Mouse (Mus musculus) lung, postnatal 0 days (tissue): ENCODE measurements around the gene Prrg2. TPM values are rescaled to one million over a fixed set of nuclear protein-coding genes. Genes with fewer than 3 reads are reported as not detected.

Experiments used
- ATAC-seq: fragments of 200-750 bp; cut with Nextera tagmentation; 2 replicates; pipeline ENCODE4 v1.8.0; 2017; ENCODE audit warnings: moderate library complexity
- DNase-seq: peaks from one replicate; pipeline ENCODE4 v3.0.0-alpha.2; 2016; ENCODE audit warnings: low spot score
- H3K27ac ChIP-seq: fragments of 300-500 bp; sonication (generic); 2 replicates; pipeline ENCODE4 v1.5.1; 2014; ENCODE audit warnings: antibody characterized with exemption, mild to moderate bottlenecking, low read length, mixed read lengths
- H3K27me3 ChIP-seq: fragments of 300-500 bp; sonication (generic); replicated peaks from 2 replicates; pipeline ENCODE4 v1.6.1; 2014; ENCODE audit warnings: low read length, mixed read lengths; ENCODE audit not compliant: insufficient read depth
- H3K36me3 ChIP-seq: fragments of 300-500 bp; sonication (generic); 2 replicates; pipeline ENCODE4 v1.6.1; 2014; ENCODE audit warnings: low read length, mixed read lengths; ENCODE audit not compliant: insufficient read depth
- H3K4me1 ChIP-seq: fragments of 300-500 bp; sonication (generic); 2 replicates; pipeline ENCODE4 v1.6.1; 2014; ENCODE audit warnings: antibody characterized with exemption, low read depth, low read length, mixed read lengths; ENCODE audit not compliant: insufficient read depth
- H3K4me2 ChIP-seq: fragments of 300-500 bp; sonication (generic); replicated peaks from 2 replicates; pipeline ENCODE4 v1.6.1; 2014; ENCODE audit warnings: low read depth, mild to moderate bottlenecking, low read length, moderate library complexity, mixed read lengths
- H3K4me3 ChIP-seq: fragments of 300-500 bp; sonication (generic); 2 replicates; pipeline ENCODE4 v1.5.1; 2014; ENCODE audit warnings: low read depth, low read length
- H3K9ac ChIP-seq: fragments of 300-500 bp; sonication (generic); replicated peaks from 2 replicates; pipeline ENCODE4 v1.6.1; 2014; ENCODE audit warnings: low read depth, mild to moderate bottlenecking
- H3K9me3 ChIP-seq: fragments of 300-500 bp; sonication (generic); 2 replicates; pipeline ENCODE4 v1.6.1; 2016; ENCODE audit warnings: low read length, mixed read lengths
- CTCF ChIP-seq: IDR thresholded peaks from 2 replicates; pipeline ENCODE4 v1.5.1; 2016; ENCODE audit warnings: antibody characterized with exemption, mild to moderate bottlenecking
- EP300 ChIP-seq: IDR thresholded peaks from 2 replicates; pipeline ENCODE4 v1.6.1; 2016; ENCODE audit warnings: antibody characterized with exemption, mild to moderate bottlenecking, control low read depth
- WGBS: fragments of 180-500 bp; shearing (Covaris S2); extraction: QIAGEN DNeasy Blood & Tissue Kit; methylation state at CpG from one replicate; pipeline ENCODE4 v1.1.7; 2014; 5-methylcytosine and 5-hydroxymethylcytosine counted together
- polyA plus RNA-seq: library from polyadenylated mRNA; unstranded; fragments of >200 nt; fragmentation: Nextera tagmentation; extraction: Ambion mirVana; gene quantifications from 2 replicates; pipeline ENCODE4 v1.2.1, GENCODE M21; 2015

The Prrg2 gene
- polyA plus RNA-seq, 1 experiment from 2014 or later: 40.8 TPM

GRCm38 (mm10) chr7:45083300-45083890, 20.9 kb upstream of the Prrg2 start:
- DNase-seq (no peak), ATAC-seq (no peak)
- Histone ChIP-seq H3K9me3 (no peaks in the 10 kb centered on the region), H3K27ac (peak overlapping the region; percentile 58; the same call in 1 of the 2 replicates), H3K9ac (no peak overlapping the region), H3K4me1 (no peaks in the 10 kb centered on the region), H3K4me3 (no peak overlapping the region), H3K4me2 (no peak overlapping the region), H3K27me3 (no peaks in the 10 kb centered on the region), H3K36me3 (no peaks in the 10 kb centered on the region; the same call in 1 of the 2 replicates)
- TF ChIP-seq CTCF: no peak
- TF ChIP-seq EP300: no peak
- WGBS: 79% methylated on average over 22 of the region's 22 CpGs

DNA sequence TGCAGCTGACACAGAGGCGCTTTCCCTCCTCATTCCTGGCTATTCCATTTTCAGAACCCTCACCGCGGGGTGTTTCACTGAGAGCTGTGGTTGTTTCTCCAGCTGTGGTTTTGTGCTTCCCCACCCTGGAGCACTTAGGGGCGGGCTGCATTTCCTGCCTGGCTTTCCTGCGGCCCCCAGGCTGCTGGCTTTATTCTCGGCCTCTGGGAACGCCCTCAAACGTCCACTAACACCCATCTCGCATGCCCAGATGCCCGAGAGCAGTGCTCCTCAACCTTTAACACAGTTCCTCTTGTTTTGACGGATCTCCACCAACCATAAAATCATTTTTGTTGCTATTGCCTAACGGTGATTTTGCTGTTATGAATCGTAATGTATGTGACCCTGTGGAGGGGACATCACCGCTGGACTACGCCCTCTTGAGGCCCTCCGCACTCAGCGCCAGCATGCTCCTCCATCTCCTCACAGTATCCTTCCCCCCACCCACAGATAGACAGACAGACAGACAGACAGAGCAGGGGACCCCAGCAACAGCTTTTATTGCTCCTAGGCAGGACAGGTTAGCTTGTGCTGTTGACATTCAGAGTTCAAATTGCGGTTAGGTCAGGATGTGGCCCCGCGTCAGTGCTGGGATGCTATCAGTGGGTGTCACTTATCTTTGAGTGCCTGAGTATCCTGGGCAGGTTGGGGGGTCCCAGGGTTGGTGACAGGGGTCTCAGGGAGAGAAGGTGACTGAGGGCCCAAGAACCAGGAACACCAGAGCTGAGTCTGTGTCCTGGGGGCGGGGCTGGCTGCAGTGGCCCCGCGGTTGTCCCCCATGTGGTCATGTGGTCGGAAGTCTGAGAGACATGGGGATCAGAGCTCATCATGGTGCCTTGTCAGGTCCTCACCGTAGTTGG, 20.2 kb upstream of the Prrg2 start:
- H3K27ac ChIP-seq: peak overlapping the region; percentile 58
- 56% methylated on average over 25 of the region's 25 CpGs for WGBS
- TF ChIP-seq CTCF (peak; percentile 41), EP300 (peak; percentile 45; the same call in 1 of the 2 replicates)
- H3K4me3 ChIP-seq: no peak overlapping the region
- no peaks in the 10 kb centered on the region for H3K4me1 ChIP-seq
- H3K9ac ChIP-seq: no peak overlapping the region
- H3K4me2 ChIP-seq: 0 out of 2 replicates have a peak overlapping the region, but pooled peaks have one; percentile 2
- peaks cover 2% of the 10 kb centered on the region; the same call in 1 of the 2 replicates for H3K36me3 ChIP-seq
- no peaks in the 10 kb centered on the region for H3K9me3 ChIP-seq
- ATAC-seq (peak; percentile 56), DNase-seq (peak; percentile 70)
- H3K27me3 ChIP-seq: no peaks in the 10 kb centered on the region

DNA sequence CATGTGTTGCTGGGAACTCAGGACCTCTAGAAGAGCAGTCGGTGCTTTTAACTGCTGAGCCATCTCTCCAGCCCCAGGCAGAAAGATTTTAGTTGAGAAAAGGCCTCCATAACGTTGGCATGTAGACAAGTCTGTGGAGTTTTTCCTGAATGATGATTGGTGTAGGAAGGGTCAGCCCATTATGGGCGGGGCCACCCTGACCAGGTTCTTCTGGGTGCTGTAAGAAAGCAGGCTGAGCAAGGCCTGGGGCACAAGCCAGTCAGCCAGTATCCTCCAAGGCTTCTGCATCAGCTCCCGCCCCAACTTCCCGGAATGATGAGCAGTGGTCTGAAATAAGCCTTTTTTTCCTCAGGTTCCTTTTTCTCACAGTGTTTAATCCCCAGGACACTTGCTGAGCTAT, 18.5 kb upstream of the Prrg2 start:
- no peak overlapping the region for H3K4me2 ChIP-seq
- no peak for ATAC-seq
- no peaks in the 10 kb centered on the region for H3K27me3 ChIP-seq
- TF ChIP-seq CTCF (no peak), EP300 (no peak)
- WGBS: 52% methylated on average over 5 of the region's 5 CpGs
- H3K4me3 ChIP-seq: no peak overlapping the region
- H3K4me1 ChIP-seq: no peaks in the 10 kb centered on the region
- no peak for DNase-seq
- no peak overlapping the region for H3K27ac ChIP-seq
- peaks cover 15% of the 10 kb centered on the region for H3K36me3 ChIP-seq
- H3K9me3 ChIP-seq: no peaks in the 10 kb centered on the region
- H3K9ac ChIP-seq: no peak overlapping the region

GRCm38 (mm10) chr7:45079856-45080255, 17.4 kb upstream of the Prrg2 start:
- DNase-seq: peak; percentile 92

GRCm38 (mm10) chr7:45078513-45078912, 16.0 kb upstream of the Prrg2 start:
- H3K27me3 ChIP-seq: no peaks in the 10 kb centered on the region
- peak; percentile 84 for DNase-seq
- H3K27ac ChIP-seq: no peak overlapping the region
- no peak overlapping the region for H3K9ac ChIP-seq
- no peak overlapping the region for H3K4me2 ChIP-seq
- TF ChIP-seq CTCF (peak; percentile 91), EP300 (no peak)
- 23% methylated on average over 9 of the region's 9 CpGs for WGBS
- no peaks in the 10 kb centered on the region for H3K9me3 ChIP-seq
- no peaks in the 10 kb centered on the region for H3K4me1 ChIP-seq
- H3K36me3 ChIP-seq: peaks cover 16% of the 10 kb centered on the region
- H3K4me3 ChIP-seq: no peak overlapping the region
- ATAC-seq: peak; percentile 30; the same call in 1 of the 2 replicates

More at GRCm38 (mm10) chr7:45079856-45080255, 17.4 kb upstream of the Prrg2 start:
- peak; percentile 44 for ATAC-seq
- Histone ChIP-seq H3K4me3 (no peak overlapping the region), H3K27ac (no peak overlapping the region), H3K9ac (no peak overlapping the region), H3K27me3 (no peaks in the 10 kb centered on the region), H3K4me1 (no peaks in the 10 kb centered on the region), H3K4me2 (no peak overlapping the region), H3K36me3 (peaks cover 16% of the 10 kb centered on the region), H3K9me3 (no peaks in the 10 kb centered on the region)
- under 1% methylated on average over 10 of the region's 10 CpGs for WGBS
- no peak; the same call in 1 of the 2 replicates for TF ChIP-seq EP300
- TF ChIP-seq CTCF: peak; percentile 96

DNA sequence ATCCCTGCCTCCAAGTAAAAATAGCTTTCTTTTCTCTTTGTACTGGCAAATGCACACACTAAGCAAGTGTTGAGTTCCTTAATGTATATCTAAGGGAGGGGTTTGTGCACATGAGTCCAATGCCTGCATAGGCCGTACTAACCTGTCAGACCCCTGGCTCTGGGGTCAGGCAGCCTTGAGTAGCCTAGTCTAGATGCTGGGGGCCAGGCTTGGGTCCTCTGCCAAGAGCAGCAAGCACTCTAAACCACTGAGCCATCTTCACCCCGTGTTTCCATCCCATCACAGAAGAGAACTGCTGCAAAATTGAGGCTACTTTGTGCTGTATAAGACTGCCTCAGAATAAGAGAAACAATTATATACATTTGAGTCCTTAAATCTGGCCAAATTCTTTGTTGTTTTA, 15.4 kb upstream of the Prrg2 start:
- H3K4me2 ChIP-seq: no peak overlapping the region
- H3K27ac ChIP-seq: no peak overlapping the region
- no peak overlapping the region for H3K9ac ChIP-seq
- 94% methylated on average over 2 of the region's 2 CpGs for WGBS
- H3K9me3 ChIP-seq: no peaks in the 10 kb centered on the region
- no peaks in the 10 kb centered on the region for H3K27me3 ChIP-seq
- no peaks in the 10 kb centered on the region for H3K4me1 ChIP-seq
- H3K4me3 ChIP-seq: no peak overlapping the region
- H3K36me3 ChIP-seq: peaks cover 16% of the 10 kb centered on the region
- DNase-seq: no peak
- no peak for ATAC-seq
- TF ChIP-seq CTCF (no peak), EP300 (no peak)
